Mouse (Mus musculus) CH12.LX (cell line): ENCODE data around the gene Blzf1. TPM values are rescaled to one million over a fixed set of nuclear protein-coding genes. Genes with fewer than 3 reads are reported as not detected.

Source experiments
- DNase-seq: peaks from one replicate; pipeline ENCODE4 v3.0.0-alpha.2; 2013; ENCODE audit errors: extremely low read depth
- H3K27ac ChIP-seq: 2 replicates; pipeline ENCODE4 v1.5.1; 2012; ENCODE audit warnings: low read depth, mild to moderate bottlenecking, control low read depth, moderate library complexity; ENCODE audit not compliant: insufficient read depth
- H3K27me3 ChIP-seq: replicated peaks from 2 replicates; pipeline ENCODE3; 2012; ENCODE audit warnings: inconsistent platforms
- H3K36me3 ChIP-seq, 2 experiments: replicated peaks in 1 of 2; 2 replicates each; pipeline versions ENCODE3 to v1.6.1; 2012; ENCODE audit warnings: inconsistent platforms in 1 of 2, low read length in 1 of 2, mild to moderate bottlenecking in 1 of 2, mixed read lengths in 1 of 2, moderate library complexity in 1 of 2; ENCODE audit not compliant: control insufficient read depth in 1 of 2, insufficient read depth in 1 of 2
- H3K4me1 ChIP-seq, 2 experiments: 2 replicates each; pipeline ENCODE4 v1.6.1; 2012; ENCODE audit warnings: inconsistent platforms in 1 of 2, moderate library complexity in 1 of 2; ENCODE audit not compliant: insufficient read depth in 2 of 2, control insufficient read depth in 1 of 2
- H3K4me2 ChIP-seq: 2 replicates; pipeline ENCODE4 v1.6.1; 2012; ENCODE audit warnings: low read depth, mild to moderate bottlenecking, control low read depth; ENCODE audit not compliant: poor library complexity, insufficient read depth, severe bottlenecking
- H3K4me3 ChIP-seq, 3 experiments: fragments of 150-350 bp in 1 of 3; sonication (generic) in 1 of 3; replicated peaks in 1 of 3; 2 replicates each; pipeline versions ENCODE3 to v1.5.1; 2011 to 2012; ENCODE audit warnings: low read depth in 2 of 3, low read length in 2 of 3, mild to moderate bottlenecking in 2 of 3, moderate library complexity in 2 of 3, control low read depth in 1 of 3, improper control_type of control experiment in 1 of 3, inconsistent platforms in 1 of 3, mixed read lengths in 1 of 3; ENCODE audit not compliant: poor library complexity in 1 of 3
- H3K79me2 ChIP-seq: replicated peaks from 2 replicates; pipeline ENCODE4 v1.6.1; 2012; ENCODE audit warnings: mild to moderate bottlenecking, moderate library complexity; ENCODE audit not compliant: control insufficient read depth, poor library complexity, insufficient read depth, severe bottlenecking; ENCODE audit errors: extremely low read depth
- H3K9ac ChIP-seq: 2 replicates; pipeline ENCODE4 v1.6.1; 2012; ENCODE audit warnings: low read depth, mild to moderate bottlenecking, control low read depth, moderate library complexity; ENCODE audit not compliant: insufficient read depth
- H3K9me3 ChIP-seq: replicated peaks from 2 replicates; pipeline ENCODE3; 2012; ENCODE audit warnings: low read length, inconsistent platforms, mixed read lengths
- CTCF ChIP-seq, 2 experiments: IDR thresholded peaks in 1 of 2; conservative IDR thresholded peaks in 1 of 2; 2 replicates each; pipeline ENCODE4 v1.5.1; 2011 to 2012; ENCODE audit warnings: low read depth in 2 of 2, low read length in 2 of 2, improper control_type of control experiment in 1 of 2, inconsistent platforms in 1 of 2, mild to moderate bottlenecking in 1 of 2, moderate library complexity in 1 of 2
- E2F4 ChIP-seq: IDR thresholded peaks from 2 replicates; pipeline ENCODE4 v1.6.1; 2011; ENCODE audit warnings: low read depth, low read length, improper control_type of control experiment; ENCODE audit not compliant: insufficient replicate concordance
- EP300 ChIP-seq: IDR thresholded peaks from 2 replicates; pipeline ENCODE4 v1.6.1; 2011; ENCODE audit warnings: low read length, improper control_type of control experiment
- HCFC1 ChIP-seq: IDR thresholded peaks from 2 replicates; pipeline ENCODE4 v1.6.1; 2012; ENCODE audit warnings: low read depth, mild to moderate bottlenecking, inconsistent platforms, low read length, improper control_type of control experiment
- MAFK ChIP-seq: IDR thresholded peaks from 2 replicates; pipeline ENCODE4 v1.6.1; 2011; ENCODE audit warnings: low read length, improper control_type of control experiment; ENCODE audit not compliant: insufficient replicate concordance
- MAX ChIP-seq: IDR thresholded peaks from 2 replicates; pipeline ENCODE4 v1.6.1; 2011; ENCODE audit warnings: low read length, improper control_type of control experiment
- SIN3A ChIP-seq: IDR thresholded peaks from 2 replicates; pipeline ENCODE4 v1.6.1; 2012; ENCODE audit warnings: low read length, improper control_type of control experiment, inconsistent platforms
- TBP ChIP-seq: conservative IDR thresholded peaks from 2 replicates; pipeline ENCODE4 v1.6.1; 2011; ENCODE audit warnings: low read depth, low read length, improper control_type of control experiment
- TCF12 ChIP-seq: IDR thresholded peaks from 2 replicates; pipeline ENCODE4 v1.6.1; 2014; ENCODE audit warnings: low read depth, mild to moderate bottlenecking, inconsistent platforms, low read length, improper control_type of control experiment
- USF2 ChIP-seq: conservative IDR thresholded peaks from 2 replicates; pipeline ENCODE4 v1.6.1; 2011; ENCODE audit warnings: low read depth, low read length, improper control_type of control experiment
- ZC3H11A ChIP-seq: IDR thresholded peaks from 2 replicates; pipeline ENCODE4 v1.6.1; 2012; ENCODE audit warnings: low read depth, mild to moderate bottlenecking, inconsistent platforms, low read length, improper control_type of control experiment
- dilution Hi-C: fragments of 300-500 bp; cut with MboI; formaldehyde crosslinking; loops from 2 replicates; pipeline ENCODE4 v1.14.3; 2020; ENCODE audit warnings: low sequenced_read_pairs; ENCODE audit not compliant: extremely low pct_unique_long_range_greater_than_20kb, extremely low pct_ligation_motif_present
- in situ Hi-C: fragments of 300-500 bp; cut with MboI; formaldehyde crosslinking; loops from 3 replicates; pipeline ENCODE4 v1.14.3; 2019; ENCODE audit warnings: low sequenced_read_pairs, low pct_ligation_motif_present, low pct_unique_long_range_greater_than_20kb, mixed read lengths
- polyA plus RNA-seq: library from polyadenylated mRNA; unstranded; fragments of >175 nt; gene quantifications from 2 replicates; pipeline ENCODE4 v1.2.1, GENCODE M21; 2012; ENCODE audit warnings: low read depth; ENCODE audit not compliant: insufficient read length
- total RNA-seq, 2 experiments: library from RNA; depleted of rRNA; stranded (reverse); fragments of 300-350 nt in 1 of 2; fragments of >200 nt in 1 of 2; gene quantifications; 2 replicates each; pipeline ENCODE4 v1.2.3; 2012 to 2014

Gene Blzf1
- total and polyA plus RNA-seq, 3 experiments, result 13.7 to 22.2 (median 18.8) TPM

DNA sequence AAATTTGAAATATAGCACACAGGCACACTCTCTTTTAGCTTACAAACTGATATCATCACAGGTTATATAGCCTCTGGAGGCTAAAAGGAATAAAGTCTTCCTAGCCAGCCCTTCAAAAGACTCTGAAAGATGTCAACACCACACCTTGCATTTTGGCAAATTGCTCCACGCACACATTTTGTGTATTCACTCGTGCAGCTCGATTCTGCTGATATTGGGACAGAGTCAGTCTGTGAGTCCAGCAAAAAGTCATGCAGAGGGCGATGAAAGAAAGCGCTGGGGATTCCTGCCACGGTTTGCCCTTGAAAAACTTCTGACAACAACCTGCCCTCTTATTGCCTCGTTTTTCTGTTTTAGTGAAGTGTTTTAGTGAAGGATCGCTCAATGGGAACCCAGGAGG lies 59.8 kb downstream of the Blzf1 start:
- peaks cover 5 to 24% of the 10 kb centered on the region in 2 experiments for H3K4me1 ChIP-seq
- no peak for DNase-seq
- no peak overlapping the region for H3K27ac ChIP-seq
- dilution Hi-C loops, result no loop called here
- H3K4me2 ChIP-seq, result peak overlapping the region; percentile 38
- peaks cover 21% of the 10 kb centered on the region for H3K79me2 ChIP-seq
- H3K4me3 ChIP-seq, result peak overlapping the region in 2 of 3 experiments; percentile 71 to 75
- H3K9me3 ChIP-seq, result no peaks in the 10 kb centered on the region
- H3K36me3 ChIP-seq, result no peaks in the 10 kb centered on the region
- in situ Hi-C loops, result no loop called here
- TF ChIP-seq ZC3H11A (no peak), TBP (no peak)
- H3K27me3 ChIP-seq, result no peaks in the 10 kb centered on the region
- peak overlapping the region; percentile 91 for H3K9ac ChIP-seq

DNA sequence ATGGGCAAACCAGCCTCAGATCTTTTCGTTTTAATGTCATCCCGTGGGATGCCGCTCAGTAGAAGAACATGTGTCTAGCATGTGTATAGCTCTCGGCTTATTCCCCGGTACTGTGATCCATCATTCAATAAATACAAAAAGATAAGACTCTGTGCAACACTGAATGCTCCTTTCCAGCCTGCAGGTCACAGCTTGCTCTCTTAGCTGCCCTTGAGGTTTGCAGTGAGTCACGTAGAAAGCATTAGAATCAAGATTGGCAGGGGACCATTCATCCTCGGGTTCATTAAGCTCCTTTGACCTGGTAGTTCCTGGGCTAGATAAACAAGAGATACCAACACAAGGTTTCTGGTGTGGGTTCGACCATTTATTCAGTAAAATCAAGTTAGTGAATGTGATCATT lies 64.5 kb downstream of the Blzf1 start:
- Histone ChIP-seq H3K27ac (no peak overlapping the region), H3K79me2 (no peaks in the 10 kb centered on the region), H3K27me3 (no peaks in the 10 kb centered on the region), H3K4me2 (no peak overlapping the region), H3K4me1 (peaks cover 2 to 5% of the 10 kb centered on the region in 2 experiments; a peak in 3 of 4 replicates), H3K9me3 (no peaks in the 10 kb centered on the region), H3K9ac (no peak overlapping the region), H3K4me3 (no peak overlapping the region), H3K36me3 (no peaks in the 10 kb centered on the region)
- in situ Hi-C loops, result no loop called here
- no peak for TF ChIP-seq SIN3A
- no peak for TF ChIP-seq CTCF (conservative IDR thresholded peaks at IDR 0.05 in 1 of 2, IDR thresholded peaks at IDR 0.05 in 1 of 2; ENCODE audit: low read depth in 2 of 2, low read length in 2 of 2)
- TF ChIP-seq MAX, result no peak
- TF ChIP-seq EP300, result no peak
- no peak for TF ChIP-seq HCFC1
- no peak for TF ChIP-seq USF2
- TF ChIP-seq E2F4, result no peak
- DNase-seq, result no peak
- dilution Hi-C loops, result no loop called here

DNA sequence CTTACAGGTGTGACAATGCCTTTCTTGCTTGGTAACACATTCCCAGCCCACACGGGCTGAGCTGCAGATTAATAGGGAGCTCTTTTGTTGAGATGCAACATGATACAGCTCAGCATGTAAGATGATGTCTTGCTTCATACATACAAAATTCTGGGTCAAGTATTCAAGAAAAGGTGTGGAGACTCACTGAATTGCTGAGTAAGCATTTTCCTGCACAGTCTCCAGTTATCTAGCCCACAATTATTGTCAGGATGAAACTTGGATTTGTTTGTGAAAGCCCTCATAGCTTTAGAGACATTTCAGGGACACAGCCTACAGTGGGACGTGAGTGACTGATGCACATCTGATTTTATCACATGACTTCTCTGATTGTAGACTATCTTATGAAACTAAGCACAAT lies 65.8 kb downstream of the Blzf1 start:
- Histone ChIP-seq H3K27me3 (no peaks in the 10 kb centered on the region), H3K4me1 (no peaks in the 10 kb centered on the region), H3K9me3 (no peaks in the 10 kb centered on the region), H3K9ac (no peak overlapping the region), H3K27ac (no peak overlapping the region), H3K4me2 (no peak overlapping the region), H3K4me3 (no peak overlapping the region), H3K79me2 (no peaks in the 10 kb centered on the region), H3K36me3 (no peaks in the 10 kb centered on the region)
- DNase-seq, result no peak
- TF ChIP-seq MAFK, result peak; percentile 97
- TF ChIP-seq TCF12, result no peak
- dilution Hi-C loops (no loop called here), in situ Hi-C loops (no loop called here)

Other genes starting within 250 kb of the Blzf1 start
- not detected in 2 replicates for gene Sell, start 245.5 kb downstream of the Blzf1 start, total RNA-seq (2012; rRNA removed)
- not detected in 2 replicates for gene Sell, start 245.5 kb downstream of the Blzf1 start, total RNA-seq (2014; rRNA removed)
- not detected in 2 replicates for gene Sell, start 245.5 kb downstream of the Blzf1 start, polyA plus RNA-seq
- not detected in 2 replicates for gene Selp, start 192.2 kb downstream of the Blzf1 start, total RNA-seq (2012; rRNA removed)
- 0.43 and 0.61 TPM in 2 replicates for gene Selp, start 192.2 kb downstream of the Blzf1 start, total RNA-seq (2014; rRNA removed)
- 0.18 and 0.21 TPM in 2 replicates for gene Selp, start 192.2 kb downstream of the Blzf1 start, polyA plus RNA-seq
- gene F5, start 155.7 kb downstream of the Blzf1 start, total RNA-seq (2012; rRNA removed), result under 0.01 TPM in 2 replicates
- gene F5, start 155.7 kb downstream of the Blzf1 start, total RNA-seq (2014; rRNA removed), result 0.04 TPM in 1 of 2 replicates, not detected in the other
- 0.12 and 0.19 TPM in 2 replicates for gene F5, start 155.7 kb downstream of the Blzf1 start, polyA plus RNA-seq
- 15.1 and 16.8 TPM in 2 replicates for gene Slc19a2, start 58.4 kb downstream of the Blzf1 start, total RNA-seq (2012; rRNA removed)
- 26.1 and 28.4 TPM in 2 replicates for gene Slc19a2, start 58.4 kb downstream of the Blzf1 start, total RNA-seq (2014; rRNA removed)
- gene Slc19a2, start 58.4 kb downstream of the Blzf1 start, polyA plus RNA-seq, result 10.9 and 11.6 TPM in 2 replicates
- gene Ccdc181, start 31.9 kb downstream of the Blzf1 start, total RNA-seq (2012; rRNA removed), result 9.4 and 10.6 TPM in 2 replicates
- gene Ccdc181, start 31.9 kb downstream of the Blzf1 start, total RNA-seq (2014; rRNA removed), result 8.8 and 12.2 TPM in 2 replicates
- 12.1 and 14.6 TPM in 2 replicates for gene Ccdc181, start 31.9 kb downstream of the Blzf1 start, polyA plus RNA-seq
- 23.5 and 28.4 TPM in 2 replicates for gene Nme7, start 3.4 kb downstream of the Blzf1 start, total RNA-seq (2012; rRNA removed)
- 33.2 and 35.9 TPM in 2 replicates for gene Nme7, start 3.4 kb downstream of the Blzf1 start, total RNA-seq (2014; rRNA removed)
- 25.3 and 29.0 TPM in 2 replicates for gene Nme7, start 3.4 kb downstream of the Blzf1 start, polyA plus RNA-seq
- gene Atp1b1, start 150.9 kb upstream of the Blzf1 start, total RNA-seq (2012; rRNA removed), result 0.17 TPM in 1 of 2 replicates, not detected in the other
- 0.32 and 0.46 TPM in 2 replicates for gene Atp1b1, start 150.9 kb upstream of the Blzf1 start, total RNA-seq (2014; rRNA removed)
- gene Atp1b1, start 150.9 kb upstream of the Blzf1 start, polyA plus RNA-seq, result 0.19 and 0.23 TPM in 2 replicates